Mouse (Mus musculus): ENCODE measurements around the gene Adamts17. TPM values are rescaled to one million over a fixed set of nuclear protein-coding genes. Genes with fewer than 3 reads are reported as not detected.

The Adamts17 gene
- total and polyA plus RNA-seq, 2 experiments from 2014 or later = 2.9 to 9.0 TPM

GRCm38 (mm10) chr7:66970235-66970634 lies 130.7 kb downstream of the Adamts17 start:
- H3K9ac ChIP-seq (replicated peaks; ENCODE audit: low read depth, low read length) = no peak overlapping the region
- H3K36me3 ChIP-seq (replicated peaks; ENCODE audit: control insufficient read depth, insufficient read depth, low read length) = no peaks in the 10 kb centered on the region
- DNase-seq (ENCODE audit: low spot score) = no peak
- H3K4me2 ChIP-seq (ENCODE audit: low read depth, low read length) = no peak overlapping the region
- no peaks in the 10 kb centered on the region for H3K27me3 ChIP-seq (ENCODE audit: control insufficient read depth, insufficient read depth, low read length)
- no peak for ATAC-seq (ENCODE audit: insufficient read depth, low read depth)
- H3K4me1 ChIP-seq (ENCODE audit: control insufficient read depth, insufficient read depth) = peaks cover 16% of the 10 kb centered on the region; the same call in 1 of the 2 replicates
- no peak overlapping the region for H3K27ac ChIP-seq (ENCODE audit: low read depth)
- 43% methylated on average over 2 of the region's 2 CpGs for WGBS
- no peak overlapping the region for H3K4me3 ChIP-seq (ENCODE audit: low read depth, low read length)
- no peaks in the 10 kb centered on the region for H3K9me3 ChIP-seq (replicated peaks; ENCODE audit: control insufficient read depth, low read length)
- TF ChIP-seq CTCF (IDR thresholded peaks at IDR 0.05; ENCODE audit: low read depth) (no peak), EP300 (IDR thresholded peaks at IDR 0.05; ENCODE audit: low read depth) (no peak)

GRCm38 (mm10) chr7:66970974-66971373 lies 131.4 kb downstream of the Adamts17 start:
- no peak overlapping the region for H3K27ac ChIP-seq (ENCODE audit: low read depth)
- no peak overlapping the region for H3K9ac ChIP-seq (replicated peaks; ENCODE audit: low read depth, low read length)
- no peak overlapping the region for H3K4me2 ChIP-seq (ENCODE audit: low read depth, low read length)
- H3K9me3 ChIP-seq (replicated peaks; ENCODE audit: control insufficient read depth, low read length) = no peaks in the 10 kb centered on the region
- no peaks in the 10 kb centered on the region for H3K36me3 ChIP-seq (replicated peaks; ENCODE audit: control insufficient read depth, insufficient read depth, low read length)
- no peak for DNase-seq (ENCODE audit: low spot score)
- TF ChIP-seq EP300 (IDR thresholded peaks at IDR 0.05; ENCODE audit: low read depth) (no peak), CTCF (IDR thresholded peaks at IDR 0.05; ENCODE audit: low read depth) (no peak)
- H3K4me1 ChIP-seq (ENCODE audit: control insufficient read depth, insufficient read depth) = peaks cover 16% of the 10 kb centered on the region; the same call in 1 of the 2 replicates
- H3K27me3 ChIP-seq (ENCODE audit: control insufficient read depth, insufficient read depth, low read length) = no peaks in the 10 kb centered on the region
- ATAC-seq (ENCODE audit: insufficient read depth, low read depth) = no peak
- 66% methylated on average over 2 of the region's 2 CpGs for WGBS
- no peak overlapping the region for H3K4me3 ChIP-seq (ENCODE audit: low read depth, low read length)

DNA sequence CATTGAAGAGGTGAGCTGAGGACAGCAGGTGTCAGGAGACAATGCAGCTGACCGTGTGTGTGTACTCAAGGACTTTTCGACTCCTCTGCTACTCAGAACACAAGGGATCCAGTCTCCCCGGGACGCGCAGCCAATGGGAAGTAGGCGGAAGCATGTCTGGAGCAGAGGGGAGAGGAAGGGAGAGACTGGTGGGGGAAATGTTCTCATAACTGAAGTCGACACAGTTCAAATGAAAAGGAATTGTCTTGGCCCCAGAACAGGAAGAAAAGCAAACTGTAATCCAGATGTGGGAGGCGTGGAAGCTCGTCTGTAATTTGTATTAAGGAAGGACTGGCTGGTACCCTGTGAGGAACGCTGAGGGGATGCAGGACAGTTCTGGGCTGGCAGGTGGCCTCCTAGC lies 135.3 kb downstream of the Adamts17 start:
- WGBS = 40% methylated on average over 10 of the region's 10 CpGs
- DNase-seq (ENCODE audit: low spot score) = peak; percentile 39
- H3K9ac ChIP-seq (replicated peaks; ENCODE audit: low read depth, low read length) = no peak overlapping the region
- peak overlapping the region; percentile 32; the same call in 1 of the 2 replicates for H3K27ac ChIP-seq (ENCODE audit: low read depth)
- no peak overlapping the region for H3K4me3 ChIP-seq (ENCODE audit: low read depth, low read length)
- H3K9me3 ChIP-seq (replicated peaks; ENCODE audit: control insufficient read depth, low read length) = no peaks in the 10 kb centered on the region
- no peak overlapping the region for H3K4me2 ChIP-seq (ENCODE audit: low read depth, low read length)
- ATAC-seq (ENCODE audit: insufficient read depth, low read depth) = peak; percentile 64
- no peaks in the 10 kb centered on the region for H3K27me3 ChIP-seq (ENCODE audit: control insufficient read depth, insufficient read depth, low read length)
- no peaks in the 10 kb centered on the region for H3K36me3 ChIP-seq (replicated peaks; ENCODE audit: control insufficient read depth, insufficient read depth, low read length)
- TF ChIP-seq CTCF (IDR thresholded peaks at IDR 0.05; ENCODE audit: low read depth) (no peak), EP300 (IDR thresholded peaks at IDR 0.05; ENCODE audit: low read depth) (peak; percentile 75; the same call in 1 of the 2 replicates)
- 0 out of 2 replicates have a peak, but pooled peaks cover 4% of the 10 kb centered on the region for H3K4me1 ChIP-seq (ENCODE audit: control insufficient read depth, insufficient read depth)

DNA sequence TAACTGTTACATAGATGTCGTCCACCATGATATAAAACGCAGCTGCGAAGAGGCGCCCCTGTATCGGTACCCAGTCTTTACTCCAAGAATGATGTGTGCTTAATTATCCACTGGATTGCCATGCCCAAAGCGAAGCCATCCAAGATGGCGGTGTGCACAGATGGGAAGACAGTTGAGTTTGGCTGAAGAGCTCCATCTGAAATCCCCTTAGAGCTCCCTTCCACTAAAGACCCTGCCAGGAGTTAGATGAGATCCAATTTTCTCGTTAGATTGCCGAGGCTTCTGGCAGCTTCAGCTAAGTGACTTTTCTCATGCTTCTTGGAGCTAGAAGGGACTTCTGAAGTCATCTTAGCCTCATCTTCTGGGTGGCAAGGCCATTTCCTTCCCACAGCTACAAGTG lies 136.8 kb downstream of the Adamts17 start:
- DNase-seq (ENCODE audit: low spot score) = no peak
- 92% methylated on average over 9 of the region's 9 CpGs for WGBS
- ATAC-seq (ENCODE audit: insufficient read depth, low read depth) = no peak

GRCm38 (mm10) chr7:66981591-66981990 lies 142.1 kb downstream of the Adamts17 start:
- no peaks in the 10 kb centered on the region for H3K27me3 ChIP-seq (ENCODE audit: control insufficient read depth, insufficient read depth, low read length)
- ATAC-seq (ENCODE audit: insufficient read depth, low read depth) (no peak), DNase-seq (ENCODE audit: low spot score) (no peak)
- no peak overlapping the region for H3K4me2 ChIP-seq (ENCODE audit: low read depth, low read length)
- no peaks in the 10 kb centered on the region for H3K36me3 ChIP-seq (replicated peaks; ENCODE audit: control insufficient read depth, insufficient read depth, low read length)
- no peaks in the 10 kb centered on the region for H3K4me1 ChIP-seq (ENCODE audit: control insufficient read depth, insufficient read depth)
- no peak for TF ChIP-seq EP300 (IDR thresholded peaks at IDR 0.05; ENCODE audit: low read depth)
- no peak for TF ChIP-seq CTCF (IDR thresholded peaks at IDR 0.05; ENCODE audit: low read depth)
- H3K4me3 ChIP-seq (ENCODE audit: low read depth, low read length) = no peak overlapping the region
- no peaks in the 10 kb centered on the region for H3K9me3 ChIP-seq (replicated peaks; ENCODE audit: control insufficient read depth, low read length)
- no peak overlapping the region for H3K9ac ChIP-seq (replicated peaks; ENCODE audit: low read depth, low read length)
- H3K27ac ChIP-seq (ENCODE audit: low read depth) = no peak overlapping the region
- 81% methylated on average over 6 of the region's 6 CpGs for WGBS

More for the DNA sequence above, 136.8 kb downstream of the Adamts17 start:
- no peaks in the 10 kb centered on the region for H3K27me3 ChIP-seq (ENCODE audit: control insufficient read depth, insufficient read depth, low read length)
- H3K9ac ChIP-seq (replicated peaks; ENCODE audit: low read depth, low read length) = no peak overlapping the region
- no peaks in the 10 kb centered on the region for H3K36me3 ChIP-seq (replicated peaks; ENCODE audit: control insufficient read depth, insufficient read depth, low read length)
- H3K4me1 ChIP-seq (ENCODE audit: control insufficient read depth, insufficient read depth) = no peaks in the 10 kb centered on the region
- H3K27ac ChIP-seq (ENCODE audit: low read depth) = no peak overlapping the region
- no peaks in the 10 kb centered on the region for H3K9me3 ChIP-seq (replicated peaks; ENCODE audit: control insufficient read depth, low read length)
- no peak overlapping the region for H3K4me2 ChIP-seq (ENCODE audit: low read depth, low read length)
- H3K4me3 ChIP-seq (ENCODE audit: low read depth, low read length) = no peak overlapping the region
- TF ChIP-seq CTCF (IDR thresholded peaks at IDR 0.05; ENCODE audit: low read depth) (no peak), EP300 (IDR thresholded peaks at IDR 0.05; ENCODE audit: low read depth) (no peak)

GRCm38 (mm10) chr7:66982084-66982483 lies 142.5 kb downstream of the Adamts17 start:
- H3K9me3 ChIP-seq (replicated peaks; ENCODE audit: control insufficient read depth, low read length) = no peaks in the 10 kb centered on the region
- H3K27me3 ChIP-seq (ENCODE audit: control insufficient read depth, insufficient read depth, low read length) = no peaks in the 10 kb centered on the region
- no peaks in the 10 kb centered on the region for H3K4me1 ChIP-seq (ENCODE audit: control insufficient read depth, insufficient read depth)
- no peak overlapping the region for H3K27ac ChIP-seq (ENCODE audit: low read depth)
- DNase-seq (ENCODE audit: low spot score) (no peak), ATAC-seq (ENCODE audit: insufficient read depth, low read depth) (no peak)
- WGBS = 77% methylated on average over 5 of the region's 5 CpGs
- H3K9ac ChIP-seq (replicated peaks; ENCODE audit: low read depth, low read length) = no peak overlapping the region
- TF ChIP-seq CTCF (IDR thresholded peaks at IDR 0.05; ENCODE audit: low read depth) (no peak), EP300 (IDR thresholded peaks at IDR 0.05; ENCODE audit: low read depth) (no peak)
- no peak overlapping the region for H3K4me2 ChIP-seq (ENCODE audit: low read depth, low read length)
- H3K36me3 ChIP-seq (replicated peaks; ENCODE audit: control insufficient read depth, insufficient read depth, low read length) = no peaks in the 10 kb centered on the region
- no peak overlapping the region for H3K4me3 ChIP-seq (ENCODE audit: low read depth, low read length)
